Mouse (Mus musculus): ENCODE measurements around the gene Fam117b. TPM values are rescaled to one million over a fixed set of nuclear protein-coding genes. Genes with fewer than 3 reads are reported as not detected.

Gene Fam117b
- polyA plus RNA-seq, 1 experiment: 67.8 TPM

DNA sequence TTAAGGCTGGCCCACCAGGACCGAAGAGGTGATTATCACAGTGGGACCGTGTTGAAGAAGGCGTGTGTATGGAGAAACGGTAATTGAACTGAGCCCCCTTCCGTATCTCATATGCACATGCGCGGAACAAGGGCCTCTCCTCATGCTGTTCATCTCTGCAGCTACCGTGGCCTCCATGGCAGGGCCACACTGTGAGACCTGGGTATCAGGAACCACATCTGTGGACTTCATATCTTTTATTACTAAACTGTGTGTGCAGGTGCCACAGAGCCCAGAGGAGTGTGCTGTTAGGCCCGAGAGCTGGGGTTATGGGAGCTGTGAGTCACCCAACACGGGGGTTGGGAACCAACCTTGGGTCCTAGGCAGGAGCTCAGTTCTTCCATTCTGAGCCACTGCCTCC, 94.5 kb downstream of the Fam117b start:
- TF ChIP-seq GATA1 (IDR thresholded peaks at IDR 0.05; ENCODE audit: low read length): no peak

DNA sequence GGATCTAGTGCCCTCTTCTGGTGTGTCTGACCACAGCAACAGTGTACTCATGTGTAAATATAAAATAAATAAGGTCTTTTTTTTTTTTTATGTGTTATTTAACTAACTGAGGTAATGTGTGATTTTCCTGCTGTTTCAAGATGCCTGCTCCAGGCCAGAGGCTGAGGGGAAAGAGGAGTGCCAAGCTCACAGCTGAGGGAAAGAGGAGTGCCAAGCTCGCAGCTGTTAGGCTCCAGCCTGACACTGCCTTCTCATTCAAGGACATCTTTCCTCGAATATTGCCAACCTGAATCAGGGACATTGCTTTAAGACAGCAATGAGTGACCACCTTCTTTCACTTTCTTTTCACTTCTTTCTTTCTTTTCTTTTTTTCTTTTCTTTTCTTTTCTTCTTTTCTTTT, 95.9 kb downstream of the Fam117b start:
- TF ChIP-seq GATA1 (IDR thresholded peaks at IDR 0.05; ENCODE audit: low read length): no peak

- TF ChIP-seq GATA1 (IDR thresholded peaks at IDR 0.05; ENCODE audit: low read length): no peak
These were observed 101.0 kb downstream of the Fam117b start for GRCm38 (mm10) chr1:60013779-60014178.

GRCm38 (mm10) chr1:60015511-60015910, 102.7 kb downstream of the Fam117b start:
- no peak for TF ChIP-seq GATA1 (IDR thresholded peaks at IDR 0.05; ENCODE audit: low read length)

GRCm38 (mm10) chr1:60016136-60016611, 103.4 kb downstream of the Fam117b start:
- TF ChIP-seq GATA1 (IDR thresholded peaks at IDR 0.05; ENCODE audit: low read length): no peak

GRCm38 (mm10) chr1:60017031-60017469, 104.2 kb downstream of the Fam117b start:
- TF ChIP-seq GATA1 (IDR thresholded peaks at IDR 0.05; ENCODE audit: low read length): peak; percentile 86

Other genes with a start within 250 kb of the Fam117b start
- 169 and 348 TPM in 2 replicates for gene Sumo1, start 242.2 kb upstream of the Fam117b start, polyA plus RNA-seq (2012)
- 138 and 241 TPM in 2 replicates for gene Nop58, start 228.0 kb upstream of the Fam117b start, polyA plus RNA-seq (2012)
- 3.1 and 3.9 TPM in 2 replicates for gene Bmpr2, start 149.6 kb upstream of the Fam117b start, polyA plus RNA-seq (2012)
- gene Ica1l, start 130.2 kb downstream of the Fam117b start, polyA plus RNA-seq (2012): 0.58 and 0.84 TPM in 2 replicates
- 0.91 and 0.98 TPM in 2 replicates for gene Carf, start 185.2 kb downstream of the Fam117b start, polyA plus RNA-seq (2012)
- 3.7 and 5.7 TPM in 2 replicates for gene Wdr12, start 185.6 kb downstream of the Fam117b start, polyA plus RNA-seq (2012)